Mouse (Mus musculus) erythroblast, embryonic 14.5 days (primary cell): ENCODE measurements at regions not wholly inside any gene's neighbourhood (a gene's known extent, or its start where the extent isn't known, plus 50 kb on each side); places are given as distances from the start of the nearest gene placed in this dataset.

Experiments used
- H3K27me3 ChIP-seq: 2 replicates; pipeline ENCODE4 v1.6.1; 2012; ENCODE audit warnings: inconsistent platforms; ENCODE audit not compliant: control insufficient read depth
- H3K36me3 ChIP-seq: 2 replicates; pipeline ENCODE4 v1.6.1; 2012; ENCODE audit warnings: mild to moderate bottlenecking, inconsistent platforms; ENCODE audit not compliant: control insufficient read depth
- H3K4me1 ChIP-seq: 2 replicates; pipeline ENCODE4 v1.6.1; 2012; ENCODE audit warnings: inconsistent platforms; ENCODE audit not compliant: control insufficient read depth
- H3K4me3 ChIP-seq: replicated peaks from 2 replicates; pipeline ENCODE3; 2012; ENCODE audit warnings: moderate library complexity, mild to moderate bottlenecking, inconsistent platforms
- H3K9me3 ChIP-seq: 2 replicates; pipeline ENCODE4 v1.6.1; 2012; ENCODE audit warnings: low read length, inconsistent platforms, mixed read lengths; ENCODE audit not compliant: control insufficient read depth
- GATA1 ChIP-seq: IDR thresholded peaks from 2 replicates; pipeline ENCODE4 v1.6.1; 2012; ENCODE audit warnings: low read length, inconsistent platforms, mixed read lengths
- TAL1 ChIP-seq: IDR thresholded peaks from 3 replicates; pipeline ENCODE4 v1.6.1; 2012; ENCODE audit warnings: low read length, inconsistent platforms, mixed read lengths

DNA sequence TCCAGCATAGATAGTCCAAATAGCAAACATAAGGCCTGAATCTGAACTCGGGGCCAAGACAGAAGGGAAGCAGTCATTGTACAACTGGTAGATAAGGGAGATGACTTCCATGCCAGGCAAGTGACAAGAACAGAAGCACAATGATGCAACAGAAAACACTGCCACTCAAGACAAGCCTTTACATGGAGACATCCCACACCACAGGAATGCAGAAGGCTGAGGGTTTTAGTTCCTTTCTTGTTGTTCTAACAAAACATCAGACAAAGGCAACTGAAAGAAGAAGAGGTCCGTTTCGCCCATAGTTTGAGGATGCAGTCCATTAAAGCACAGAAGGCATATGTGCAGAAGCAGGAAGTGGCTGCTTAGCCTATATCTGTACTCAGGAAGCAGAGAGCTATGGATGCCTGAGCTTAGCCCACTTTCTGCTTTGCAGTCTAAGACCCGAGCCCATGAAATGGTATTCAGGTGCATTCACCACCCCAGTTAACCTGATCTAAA is 360.0 kb upstream of the Pik3r1 start:
- no peak for TF ChIP-seq TAL1
- TF ChIP-seq GATA1 = no peak

DNA sequence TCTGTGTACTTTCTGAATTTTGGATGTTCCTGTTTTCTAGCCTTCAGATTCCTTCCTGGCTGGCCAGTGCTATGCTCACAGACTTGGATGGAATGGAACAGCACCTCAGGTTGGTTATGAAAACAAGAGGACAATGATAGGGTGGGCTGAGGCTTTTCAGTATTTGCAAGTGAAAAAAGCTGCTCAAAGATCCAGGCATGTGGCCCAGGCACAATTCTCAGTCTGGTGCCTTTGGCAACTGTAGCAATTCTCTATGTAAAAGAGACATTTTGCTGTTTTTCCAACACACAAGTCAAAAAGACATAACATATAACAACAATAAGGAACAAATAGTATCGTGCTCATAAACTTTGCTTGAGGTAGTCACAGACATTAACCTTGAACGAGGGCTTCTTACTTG is 363.4 kb upstream of the Pik3r1 start:
- no peaks in the 10 kb centered on the region for H3K27me3 ChIP-seq
- H3K4me1 ChIP-seq = no peaks in the 10 kb centered on the region
- no peaks in the 10 kb centered on the region for H3K9me3 ChIP-seq
- TF ChIP-seq GATA1 (no peak), TAL1 (no peak)
- no peaks in the 10 kb centered on the region for H3K36me3 ChIP-seq
- H3K4me3 ChIP-seq = no peak overlapping the region

More for the DNA sequence above, 360.0 kb upstream of the Pik3r1 start:
- H3K4me3 ChIP-seq = no peak overlapping the region
- H3K4me1 ChIP-seq = no peaks in the 10 kb centered on the region
- H3K27me3 ChIP-seq = no peaks in the 10 kb centered on the region
- no peaks in the 10 kb centered on the region for H3K9me3 ChIP-seq
- no peaks in the 10 kb centered on the region for H3K36me3 ChIP-seq

DNA sequence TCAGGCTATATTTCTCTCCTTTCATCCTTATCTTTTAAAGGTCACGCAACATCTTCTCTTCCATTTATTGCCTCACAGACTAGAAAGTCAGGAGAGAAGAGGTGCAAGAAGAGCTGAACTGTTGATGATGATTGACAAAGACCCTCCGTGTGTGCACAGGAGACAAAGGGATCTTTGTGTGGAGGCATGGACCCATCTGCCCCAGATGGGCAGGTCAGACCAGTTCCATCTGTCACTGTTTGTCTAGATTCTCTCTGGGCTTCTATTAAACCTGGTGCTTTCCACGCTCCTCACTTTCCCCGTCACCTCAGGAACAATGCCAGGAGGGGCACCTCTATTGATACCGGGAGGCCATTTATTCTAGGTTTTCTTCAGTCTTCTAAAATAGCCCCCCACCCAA is 364.1 kb upstream of the Pik3r1 start:
- H3K9me3 ChIP-seq = no peaks in the 10 kb centered on the region
- no peak overlapping the region for H3K4me3 ChIP-seq
- H3K36me3 ChIP-seq = no peaks in the 10 kb centered on the region
- no peaks in the 10 kb centered on the region for H3K27me3 ChIP-seq
- H3K4me1 ChIP-seq = no peaks in the 10 kb centered on the region
- TF ChIP-seq GATA1 (no peak), TAL1 (no peak)

DNA sequence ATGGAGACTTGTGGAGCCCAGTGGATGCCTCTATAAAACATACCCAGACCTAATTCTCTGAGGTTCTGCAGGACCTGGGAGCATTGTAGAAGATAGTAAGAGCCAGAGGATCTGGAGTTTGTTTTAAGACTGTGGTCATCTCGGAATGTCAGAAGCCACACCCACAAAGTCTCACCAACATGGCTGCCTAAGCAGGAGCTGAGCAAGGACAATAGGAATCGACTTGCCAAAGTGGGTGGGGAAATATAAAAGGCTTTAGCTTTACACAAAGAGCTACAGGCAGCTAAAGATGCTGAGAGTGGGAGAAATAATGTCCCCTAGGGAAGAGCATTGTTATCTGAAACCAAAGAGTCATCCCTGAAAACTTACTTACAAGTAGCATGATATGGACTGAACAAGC is 364.7 kb upstream of the Pik3r1 start:
- H3K4me1 ChIP-seq = no peaks in the 10 kb centered on the region
- TF ChIP-seq TAL1 (no peak), GATA1 (no peak)
- no peak overlapping the region for H3K4me3 ChIP-seq
- no peaks in the 10 kb centered on the region for H3K9me3 ChIP-seq
- no peaks in the 10 kb centered on the region for H3K27me3 ChIP-seq
- no peaks in the 10 kb centered on the region for H3K36me3 ChIP-seq

DNA sequence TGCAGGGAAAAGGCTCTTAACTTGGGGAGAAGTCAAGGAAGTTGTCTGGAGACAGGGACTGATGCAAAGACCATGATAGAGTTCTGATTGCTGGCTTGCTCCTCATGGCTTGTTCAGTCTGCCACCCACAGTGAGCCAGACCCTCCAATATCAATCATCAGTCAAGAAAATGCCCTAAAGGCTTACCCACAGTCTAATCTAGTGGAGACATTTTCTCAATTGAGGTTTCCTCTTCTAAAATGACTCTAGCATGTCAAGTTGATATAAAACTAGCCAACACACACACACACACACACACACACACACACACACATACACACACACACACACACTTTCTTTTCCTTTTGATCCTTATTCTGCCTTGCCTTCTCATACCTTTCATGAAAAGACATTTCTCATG is 367.2 kb upstream of the Pik3r1 start:
- H3K9me3 ChIP-seq = no peaks in the 10 kb centered on the region
- no peaks in the 10 kb centered on the region for H3K4me1 ChIP-seq
- no peak for TF ChIP-seq GATA1
- no peak overlapping the region for H3K4me3 ChIP-seq
- H3K36me3 ChIP-seq = no peaks in the 10 kb centered on the region
- H3K27me3 ChIP-seq = no peaks in the 10 kb centered on the region

DNA sequence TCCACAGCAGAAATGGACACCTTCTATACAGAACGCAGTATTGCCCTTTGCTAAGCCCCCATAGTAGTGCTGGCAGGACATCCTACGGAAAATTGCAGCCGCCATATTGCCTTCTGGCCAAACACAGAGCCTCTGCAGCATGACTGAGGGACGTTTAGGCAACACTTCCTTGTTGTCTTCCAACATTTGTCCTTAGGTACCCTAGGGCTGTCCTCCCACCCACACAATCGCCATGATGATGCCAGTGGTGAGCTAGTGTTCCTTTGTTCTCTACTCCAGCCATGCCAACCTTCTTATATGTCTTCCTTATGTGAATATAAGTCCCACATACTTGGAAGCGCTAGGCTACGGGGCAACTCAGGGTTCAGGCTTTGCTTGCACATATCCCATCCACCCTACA is 375.0 kb upstream of the Pik3r1 start:
- no peaks in the 10 kb centered on the region for H3K27me3 ChIP-seq
- no peak overlapping the region for H3K4me3 ChIP-seq
- no peak for TF ChIP-seq TAL1
- TF ChIP-seq GATA1 = no peak
- H3K36me3 ChIP-seq = no peaks in the 10 kb centered on the region
- H3K9me3 ChIP-seq = no peaks in the 10 kb centered on the region
- no peaks in the 10 kb centered on the region for H3K4me1 ChIP-seq

DNA sequence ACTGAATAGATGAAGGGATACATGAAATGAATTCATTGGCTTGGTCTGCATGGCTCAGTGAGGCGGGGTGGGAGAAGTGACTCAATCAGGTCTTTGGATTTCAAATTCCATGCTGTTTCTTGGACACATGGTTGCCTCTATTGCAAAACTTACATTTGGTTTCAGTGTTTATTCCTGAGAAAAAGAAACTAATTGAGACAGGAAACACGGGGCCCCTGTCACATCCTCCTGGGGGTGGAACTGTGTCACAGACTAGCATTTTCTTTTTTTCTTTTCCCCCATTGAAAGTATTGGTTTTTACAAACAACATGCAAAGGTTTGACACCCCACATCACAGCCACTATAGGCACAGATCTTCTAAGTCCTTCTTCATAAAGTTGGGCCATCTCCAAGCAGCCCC is 375.8 kb upstream of the Pik3r1 start:
- H3K4me1 ChIP-seq = no peaks in the 10 kb centered on the region
- no peak overlapping the region for H3K4me3 ChIP-seq
- H3K9me3 ChIP-seq = no peaks in the 10 kb centered on the region
- no peaks in the 10 kb centered on the region for H3K36me3 ChIP-seq
- H3K27me3 ChIP-seq = no peaks in the 10 kb centered on the region
- TF ChIP-seq GATA1 (no peak), TAL1 (no peak)

DNA sequence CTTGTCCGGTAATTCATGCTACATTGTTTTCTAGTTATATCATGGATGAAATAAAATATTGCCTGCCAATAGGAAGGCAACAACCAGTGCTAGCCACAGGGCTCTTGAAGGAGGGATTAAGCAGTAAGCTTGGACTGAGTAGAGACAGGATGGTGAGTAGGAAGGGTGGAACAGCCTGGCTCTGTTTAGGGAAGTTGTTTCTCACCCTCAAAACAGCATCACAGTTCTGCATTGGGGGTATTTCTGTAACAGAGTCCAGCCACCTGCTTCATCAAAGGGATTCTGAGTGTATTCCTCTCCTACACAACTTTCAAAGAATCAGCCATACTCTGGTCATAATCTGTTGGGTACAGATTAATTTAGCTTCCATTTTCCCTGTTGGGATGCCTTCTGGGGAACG is 380.0 kb upstream of the Pik3r1 start:
- Histone ChIP-seq H3K36me3 (no peaks in the 10 kb centered on the region), H3K4me3 (no peak overlapping the region), H3K9me3 (no peaks in the 10 kb centered on the region), H3K27me3 (no peaks in the 10 kb centered on the region), H3K4me1 (no peaks in the 10 kb centered on the region)
- TF ChIP-seq TAL1 (no peak), GATA1 (no peak)

DNA sequence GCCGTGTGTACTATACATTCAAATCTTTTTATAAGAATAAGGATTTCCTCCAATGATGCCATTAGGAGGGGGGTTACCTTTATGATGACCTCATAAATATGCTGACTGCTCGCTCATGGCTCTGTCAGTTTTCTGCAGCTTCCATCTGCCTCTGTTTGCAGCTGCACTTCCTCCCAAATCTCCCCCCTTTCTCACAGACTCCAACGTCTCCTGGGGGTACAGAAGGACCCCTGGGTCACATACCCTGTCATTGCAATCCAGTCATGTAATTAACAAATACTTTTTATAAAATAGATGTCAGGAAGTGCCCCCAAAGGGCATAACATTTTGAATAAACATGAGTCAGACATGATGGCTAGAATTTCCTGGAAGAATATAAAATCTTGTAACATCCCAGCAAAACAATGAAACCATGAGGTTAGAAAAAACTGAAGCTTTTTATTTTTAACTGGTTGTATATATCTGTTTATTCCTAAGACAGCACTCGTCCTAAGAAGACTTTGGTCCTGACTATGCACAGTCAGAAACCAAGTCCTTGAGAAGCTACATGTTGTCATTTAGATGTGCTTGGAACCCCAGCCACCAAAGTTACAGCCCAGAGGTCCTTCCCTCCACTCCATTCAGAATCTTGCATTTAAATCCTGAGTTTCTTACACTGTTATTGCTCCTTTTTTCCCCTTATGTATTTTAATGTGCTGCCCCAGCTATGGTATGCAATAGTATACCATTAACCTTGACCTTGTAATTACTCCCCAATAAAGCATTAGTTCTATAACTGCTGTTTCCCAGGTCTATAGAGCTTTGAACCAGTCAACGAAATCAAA is 386.0 kb upstream of the Pik3r1 start:
- TF ChIP-seq GATA1 (no peak), TAL1 (no peak)
- Histone ChIP-seq H3K9me3 (no peaks in the 10 kb centered on the region), H3K36me3 (no peaks in the 10 kb centered on the region), H3K4me3 (no peak overlapping the region), H3K27me3 (no peaks in the 10 kb centered on the region), H3K4me1 (no peaks in the 10 kb centered on the region)

DNA sequence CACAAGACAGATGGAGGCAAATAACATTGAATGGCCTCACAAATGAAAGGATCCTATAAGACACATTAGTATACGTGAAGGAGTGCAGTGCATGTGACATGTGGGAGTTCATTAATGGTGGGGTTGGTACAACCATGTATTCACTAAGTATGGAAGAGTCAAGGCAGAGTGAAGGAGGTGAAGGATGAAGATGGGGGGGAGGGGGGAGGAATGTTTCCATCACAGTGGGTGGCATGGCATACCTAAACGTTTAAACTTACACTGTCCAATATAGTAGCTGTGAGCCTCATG is 386.5 kb upstream of the Pik3r1 start:
- no peaks in the 10 kb centered on the region for H3K4me1 ChIP-seq
- TF ChIP-seq GATA1 (no peak), TAL1 (no peak)

More for the DNA sequence above, 386.5 kb upstream of the Pik3r1 start:
- Histone ChIP-seq H3K36me3 (no peaks in the 10 kb centered on the region), H3K27me3 (no peaks in the 10 kb centered on the region), H3K9me3 (no peaks in the 10 kb centered on the region), H3K4me3 (no peak overlapping the region)
